Mouse (Mus musculus): ENCODE data around the gene Pip5k1c. TPM values are rescaled to one million over a fixed set of nuclear protein-coding genes. Genes with fewer than 3 reads are reported as not detected.

The Pip5k1c gene
- polyA plus RNA-seq, 1 experiment, result 212 TPM

GRCm38 (mm10) chr10:81277676-81278075 is 15.1 kb upstream of the Pip5k1c start:
- H3K27me3 ChIP-seq (ENCODE audit: control insufficient read depth, insufficient read depth, low read length), result no peaks in the 10 kb centered on the region
- H3K36me3 ChIP-seq (ENCODE audit: control insufficient read depth, insufficient read depth, low read length), result peaks cover 7% of the 10 kb centered on the region; the same call in 1 of the 2 replicates
- H3K4me3 ChIP-seq (ENCODE audit: control insufficient read depth, insufficient read depth, low read length), result no peak overlapping the region
- DNase-seq, result no peak
- TF ChIP-seq CTCF (IDR thresholded peaks at IDR 0.05; ENCODE audit: borderline replicate concordance, control insufficient read depth, extremely low read depth, insufficient read depth, low read length, poor library complexity) (no peak), POLR2A (IDR thresholded peaks at IDR 0.05; ENCODE audit: control insufficient read depth, extremely low read depth, insufficient read depth, low read length, poor library complexity) (no peak)
- no peak overlapping the region for H3K27ac ChIP-seq (ENCODE audit: control insufficient read depth, insufficient read depth, low read length)
- WGBS, result 94% methylated on average over 22 of the region's 22 CpGs
- no peaks in the 10 kb centered on the region for H3K4me1 ChIP-seq (replicated peaks; ENCODE audit: control insufficient read depth, insufficient read depth, low read length)

- no peaks in the 10 kb centered on the region for H3K36me3 ChIP-seq (ENCODE audit: control insufficient read depth, insufficient read depth, low read length)
- no peak overlapping the region for H3K4me3 ChIP-seq (ENCODE audit: control insufficient read depth, insufficient read depth, low read length)
- DNase-seq, result no peak
- 81% methylated on average over 10 of the region's 10 CpGs for WGBS
- H3K27me3 ChIP-seq (ENCODE audit: control insufficient read depth, insufficient read depth, low read length), result no peaks in the 10 kb centered on the region
- TF ChIP-seq POLR2A (IDR thresholded peaks at IDR 0.05; ENCODE audit: control insufficient read depth, extremely low read depth, insufficient read depth, low read length, poor library complexity) (no peak), CTCF (IDR thresholded peaks at IDR 0.05; ENCODE audit: borderline replicate concordance, control insufficient read depth, extremely low read depth, insufficient read depth, low read length, poor library complexity) (no peak)
- no peak overlapping the region for H3K27ac ChIP-seq (ENCODE audit: control insufficient read depth, insufficient read depth, low read length)
- H3K4me1 ChIP-seq (replicated peaks; ENCODE audit: control insufficient read depth, insufficient read depth, low read length), result no peaks in the 10 kb centered on the region; the same call in 1 of the 2 replicates
Measured at GRCm38 (mm10) chr10:81279496-81279895, 13.3 kb upstream of the Pip5k1c start.

- DNase-seq, result no peak
- Histone ChIP-seq H3K4me3 (ENCODE audit: control insufficient read depth, insufficient read depth, low read length) (no peak overlapping the region), H3K4me1 (replicated peaks; ENCODE audit: control insufficient read depth, insufficient read depth, low read length) (peaks cover 22% of the 10 kb centered on the region), H3K27ac (ENCODE audit: control insufficient read depth, insufficient read depth, low read length) (no peak overlapping the region), H3K36me3 (ENCODE audit: control insufficient read depth, insufficient read depth, low read length) (no peaks in the 10 kb centered on the region), H3K27me3 (ENCODE audit: control insufficient read depth, insufficient read depth, low read length) (no peaks in the 10 kb centered on the region)
- 92% methylated on average over 6 of the region's 6 CpGs for WGBS
- TF ChIP-seq POLR2A (IDR thresholded peaks at IDR 0.05; ENCODE audit: control insufficient read depth, extremely low read depth, insufficient read depth, low read length, poor library complexity) (no peak), CTCF (IDR thresholded peaks at IDR 0.05; ENCODE audit: borderline replicate concordance, control insufficient read depth, extremely low read depth, insufficient read depth, low read length, poor library complexity) (no peak)
Measured at GRCm38 (mm10) chr10:81284189-81284588, 8.6 kb upstream of the Pip5k1c start.

GRCm38 (mm10) chr10:81284719-81285118 is 8.0 kb upstream of the Pip5k1c start:
- Histone ChIP-seq H3K36me3 (ENCODE audit: control insufficient read depth, insufficient read depth, low read length) (no peaks in the 10 kb centered on the region), H3K4me3 (ENCODE audit: control insufficient read depth, insufficient read depth, low read length) (no peak overlapping the region), H3K27me3 (ENCODE audit: control insufficient read depth, insufficient read depth, low read length) (no peaks in the 10 kb centered on the region), H3K4me1 (replicated peaks; ENCODE audit: control insufficient read depth, insufficient read depth, low read length) (peaks cover 25% of the 10 kb centered on the region), H3K27ac (ENCODE audit: control insufficient read depth, insufficient read depth, low read length) (no peak overlapping the region)
- DNase-seq, result no peak
- TF ChIP-seq POLR2A (IDR thresholded peaks at IDR 0.05; ENCODE audit: control insufficient read depth, extremely low read depth, insufficient read depth, low read length, poor library complexity) (no peak), CTCF (IDR thresholded peaks at IDR 0.05; ENCODE audit: borderline replicate concordance, control insufficient read depth, extremely low read depth, insufficient read depth, low read length, poor library complexity) (no peak)
- 70% methylated on average over 17 of the region's 17 CpGs for WGBS

DNA sequence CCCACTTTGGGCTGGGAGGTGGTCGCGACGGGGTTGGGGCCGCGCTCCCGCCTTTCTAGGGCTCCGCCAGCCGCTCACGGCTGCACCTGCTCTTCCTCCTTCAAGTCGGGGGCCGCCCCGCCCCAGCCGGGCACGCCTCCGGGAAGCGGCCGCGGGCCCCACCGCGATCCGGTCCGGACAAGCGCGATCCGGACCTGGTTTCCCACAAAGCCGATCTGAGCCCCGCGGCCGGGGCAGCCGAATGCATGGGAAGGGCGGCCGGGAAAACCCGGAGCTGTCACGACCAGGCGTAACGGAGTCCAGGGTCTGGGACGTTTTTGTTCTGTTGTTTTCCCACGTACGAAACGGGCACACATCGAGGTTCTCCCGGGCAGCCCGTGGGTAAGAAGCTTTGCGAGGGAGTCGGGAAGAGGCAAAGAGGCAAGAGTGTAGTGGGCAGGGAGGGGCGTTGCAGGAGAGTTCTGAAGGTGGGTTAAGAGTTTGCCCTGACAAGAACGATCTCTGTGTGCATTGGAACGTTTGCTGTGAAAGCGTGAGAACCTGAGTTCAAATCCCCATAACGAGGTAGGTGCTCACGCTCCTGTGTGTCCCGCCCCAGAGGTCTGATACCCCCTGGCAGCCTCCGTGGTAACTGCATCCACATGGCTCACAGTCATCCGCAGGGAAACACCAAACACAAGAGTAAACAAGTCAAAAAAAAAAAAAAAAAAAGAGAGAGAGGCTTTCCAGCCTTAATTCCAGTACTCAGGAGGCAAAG is 6.9 kb upstream of the Pip5k1c start:
- WGBS, result 2% methylated on average over 54 of the region's 54 CpGs
- H3K4me1 ChIP-seq (replicated peaks; ENCODE audit: control insufficient read depth, insufficient read depth, low read length), result peaks cover 36% of the 10 kb centered on the region
- H3K36me3 ChIP-seq (ENCODE audit: control insufficient read depth, insufficient read depth, low read length), result no peaks in the 10 kb centered on the region
- peak; percentile 97 for DNase-seq
- no peak for TF ChIP-seq CTCF (IDR thresholded peaks at IDR 0.05; ENCODE audit: borderline replicate concordance, control insufficient read depth, extremely low read depth, insufficient read depth, low read length, poor library complexity)
- TF ChIP-seq POLR2A (IDR thresholded peaks at IDR 0.05; ENCODE audit: control insufficient read depth, extremely low read depth, insufficient read depth, low read length, poor library complexity), result peak; percentile 48; the same call in 1 of the 2 replicates
- peak overlapping the region; percentile 60 for H3K4me3 ChIP-seq (ENCODE audit: control insufficient read depth, insufficient read depth, low read length)
- no peak overlapping the region for H3K27ac ChIP-seq (ENCODE audit: control insufficient read depth, insufficient read depth, low read length)
- no peaks in the 10 kb centered on the region for H3K27me3 ChIP-seq (ENCODE audit: control insufficient read depth, insufficient read depth, low read length)

GRCm38 (mm10) chr10:81286586-81286985 is 6.2 kb upstream of the Pip5k1c start:
- peaks cover 43% of the 10 kb centered on the region for H3K4me1 ChIP-seq (replicated peaks; ENCODE audit: control insufficient read depth, insufficient read depth, low read length)
- H3K27me3 ChIP-seq (ENCODE audit: control insufficient read depth, insufficient read depth, low read length), result no peaks in the 10 kb centered on the region
- H3K36me3 ChIP-seq (ENCODE audit: control insufficient read depth, insufficient read depth, low read length), result no peaks in the 10 kb centered on the region
- no peak overlapping the region for H3K27ac ChIP-seq (ENCODE audit: control insufficient read depth, insufficient read depth, low read length)
- 72% methylated on average over 6 of the region's 6 CpGs for WGBS
- no peak for TF ChIP-seq CTCF (IDR thresholded peaks at IDR 0.05; ENCODE audit: borderline replicate concordance, control insufficient read depth, extremely low read depth, insufficient read depth, low read length, poor library complexity)
- TF ChIP-seq POLR2A (IDR thresholded peaks at IDR 0.05; ENCODE audit: control insufficient read depth, extremely low read depth, insufficient read depth, low read length, poor library complexity), result no peak
- no peak for DNase-seq
- H3K4me3 ChIP-seq (ENCODE audit: control insufficient read depth, insufficient read depth, low read length), result no peak overlapping the region
